ENCODE assay signal across 31 mouse cellular contexts in the genomic region with DNA sequence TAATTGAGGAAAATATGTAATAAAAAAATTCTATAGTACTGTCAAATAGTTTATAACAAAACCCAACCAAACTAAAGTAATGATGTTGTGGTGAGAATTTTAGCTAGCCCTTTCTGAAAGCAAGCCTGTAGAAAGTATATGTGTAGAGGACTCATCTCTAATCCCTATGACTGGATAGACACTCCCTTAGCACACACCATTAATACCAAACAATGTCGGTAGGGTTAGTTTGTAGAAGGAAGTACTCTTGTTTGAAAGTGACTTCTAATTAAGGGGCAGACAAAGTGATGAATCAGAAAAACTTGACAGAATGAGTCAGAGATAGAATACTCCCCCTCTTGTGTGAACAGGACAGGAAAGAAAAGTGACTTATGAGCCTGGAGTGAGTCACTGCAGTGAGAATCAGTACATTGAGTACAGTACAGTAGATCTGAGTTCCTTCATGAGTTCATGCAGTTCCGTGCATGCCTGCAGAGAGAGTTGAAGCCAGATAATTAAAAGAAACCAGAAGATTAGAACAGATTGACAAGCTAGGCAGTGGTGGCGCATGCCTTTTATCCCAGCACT.
DNase-seq lines count a peak whose midpoint lies in the region; ATAC-seq and TF ChIP-seq lines count a peak whose summit lies in the region.
"Had no signal": no experiment of that assay in that cellular context is flagged by ENCODE, and none has a peak within 500 bp of the region (broad histone marks: within the 10 kb centered on the region; RNA-seq: fewer than 3 reads in every experiment).

No protein-coding gene starts in this region.

- no peak for TF ChIP-seq CTCF in C2C12 (IDR thresholded peaks at IDR 0.05; ENCODE audit: control insufficient read depth, insufficient read depth, insufficient read length)
- no peak for TF ChIP-seq CTCF in midbrain, postnatal 0 days (IDR thresholded peaks at IDR 0.05)

- H3K4me2 ChIP-seq in myocyte (ENCODE audit: low read depth), result peak overlapping the region; percentile 18
- H3K4me2 ChIP-seq in midbrain, postnatal 0 days (ENCODE audit: low read depth, low read length, poor library complexity, severe bottlenecking), result no peak overlapping the region
- H3K4me2 ChIP-seq: forebrain, embryonic 12.5 days; heart, embryonic 12.5 days; hindbrain, embryonic 14.5 days; limb, embryonic 15.5 days; liver, embryonic 13.5 days had no signal

- no peaks in the 10 kb centered on the region for H3K4me1 ChIP-seq in midbrain, postnatal 0 days (ENCODE audit: insufficient read depth, low read length)
- H3K4me1 ChIP-seq: forebrain, embryonic 12.5 days; heart, embryonic 12.5 days; limb, embryonic 10.5 days; limb, embryonic 15.5 days; liver, embryonic 13.5 days had no signal

- no peak overlapping the region for H3K9ac ChIP-seq in midbrain, postnatal 0 days (replicated peaks; ENCODE audit: low read length, poor library complexity, severe bottlenecking)
- H3K9ac ChIP-seq: forebrain, embryonic 12.5 days; heart, embryonic 12.5 days; hindbrain, embryonic 14.5 days; limb, embryonic 15.5 days; liver, embryonic 13.5 days had no signal

- H3K79me2 ChIP-seq in C2C12 (ENCODE audit: control insufficient read depth, insufficient read depth) (no peaks in the 10 kb centered on the region), myocyte (ENCODE audit: control insufficient read depth, insufficient read depth) (no peaks in the 10 kb centered on the region)

- ATAC-seq in midbrain, postnatal 0 days (ENCODE audit: low FRiP score), result no peak
- ATAC-seq: intestine, postnatal 0 days; lung, postnatal 0 days had no signal

- 92% methylated on average over 3 of the region's 3 CpGs for WGBS in midbrain, postnatal 0 days

- no peak for TF ChIP-seq POLR2A in myocyte (IDR thresholded peaks at IDR 0.05; ENCODE audit: insufficient read length, low read depth)

- peak; percentile 5 to 44 for DNase-seq in frontal cortex, adult 2 months (ENCODE audit: extremely low spot score in 1 of 2, low spot score in 1 of 2)
- no peak for DNase-seq in frontal cortex, postnatal 10 days (ENCODE audit: low spot score in 2 of 2)
- DNase-seq in 3134 (ENCODE audit: extremely low read depth, insufficient read length, low spot score), result peak; percentile 39
- no peak for DNase-seq in thymus, postnatal 36 days
- DNase-seq in heart, postnatal 25 days (ENCODE audit: low spot score), result no peak
- no peak for DNase-seq in midbrain, postnatal 0 days (ENCODE audit: low spot score)
- DNase-seq: adrenal gland, adult 8-10 months; cerebellum, adult 11 months; cerebellum, adult 9-10 months; cerebellum, postnatal 36 days; heart, adult 2 months; kidney, adult 9 months; kidney, postnatal 25 days; liver, embryonic 13.5 days; lung, adult 18-20 months; midbrain, embryonic 14.5 days; thymus, adult 18-20 months; thymus, postnatal 4 days had no signal

- H3K27me3 ChIP-seq in C2C12 (ENCODE audit: control insufficient read depth, insufficient read depth, insufficient read length), result no peaks in the 10 kb centered on the region
- H3K27me3 ChIP-seq in myocyte (ENCODE audit: control insufficient read depth, insufficient read depth, insufficient read length), result no peaks in the 10 kb centered on the region
- H3K27me3 ChIP-seq in midbrain, postnatal 0 days (ENCODE audit: insufficient read depth, low read length), result no peaks in the 10 kb centered on the region
- H3K27me3 ChIP-seq: forebrain, embryonic 12.5 days; heart, embryonic 12.5 days; limb, embryonic 15.5 days; liver, embryonic 13.5 days had no signal

- no peak overlapping the region for H3K4me3 ChIP-seq in C2C12 (ENCODE audit: insufficient read depth, poor library complexity, severe bottlenecking)
- no peak overlapping the region for H3K4me3 ChIP-seq in myocyte
- no peak overlapping the region for H3K4me3 ChIP-seq in midbrain, postnatal 0 days (ENCODE audit: low read depth, low read length)
- H3K4me3 ChIP-seq: erythroblast, embryonic 14.5 days; forebrain, embryonic 12.5 days; heart, adult 2 months; heart, embryonic 12.5 days; left cerebral cortex, adult 2 months; limb, embryonic 10.5 days; limb, embryonic 15.5 days; liver, embryonic 13.5 days had no signal

- H3K36me3 ChIP-seq in C2C12 (ENCODE audit: control insufficient read depth, insufficient read depth) (no peaks in the 10 kb centered on the region), myocyte (ENCODE audit: control insufficient read depth, insufficient read depth) (no peaks in the 10 kb centered on the region)
- no peaks in the 10 kb centered on the region for H3K36me3 ChIP-seq in midbrain, postnatal 0 days (ENCODE audit: insufficient read depth, low read length)
- H3K36me3 ChIP-seq: forebrain, embryonic 12.5 days; G1E; heart, embryonic 12.5 days; limb, embryonic 10.5 days; limb, embryonic 15.5 days; liver, embryonic 13.5 days had no signal

- intact Hi-C loops in heart, postnatal 25 days (cut with DNase I), result no loop called here

- no peaks in the 10 kb centered on the region for H3K79me3 ChIP-seq in C2C12 (ENCODE audit: low read depth)

- no peaks in the 10 kb centered on the region for H3K9me3 ChIP-seq in midbrain, postnatal 0 days (ENCODE audit: low read length)
- H3K9me3 ChIP-seq: forebrain, embryonic 12.5 days; heart, embryonic 12.5 days; limb, embryonic 10.5 days; limb, embryonic 15.5 days; liver, embryonic 13.5 days had no signal

- H3K27ac ChIP-seq in midbrain, postnatal 0 days (ENCODE audit: low read depth, low read length), result no peak overlapping the region
- H3K27ac ChIP-seq: forebrain, embryonic 12.5 days; heart, adult 2 months; hindbrain, embryonic 14.5 days; left cerebral cortex, adult 2 months; limb, embryonic 10.5 days; limb, embryonic 15.5 days; liver, embryonic 13.5 days; macrophage had no signal

- H3ac ChIP-seq in C2C12 (ENCODE audit: control insufficient read depth, insufficient read length, low read depth), result no peak overlapping the region
- no peak overlapping the region for H3ac ChIP-seq in myocyte (ENCODE audit: control insufficient read depth, insufficient read length)

TF ChIP-seq in C2C12, 6 proteins besides CTCF, POLR2A, EP300 and RAD21:
- no peak for TF ChIP-seq CEBPB (IDR thresholded peaks at IDR 0.05; ENCODE audit: low read depth)
- peak; percentile 94 for TF ChIP-seq FOSL1 (IDR thresholded peaks at IDR 0.05; ENCODE audit: insufficient read depth, low read length, poor library complexity, severe bottlenecking)
- no peak for TF ChIP-seq MYOD1 (IDR thresholded peaks at IDR 0.05; ENCODE audit: control insufficient read depth, insufficient read length, low read depth)

TF ChIP-seq in myocyte, 11 proteins besides CTCF, POLR2A, EP300 and RAD21:
- no peak for TF ChIP-seq E2F4 (IDR thresholded peaks at IDR 0.05; ENCODE audit: insufficient read depth)
- TF ChIP-seq TCF3 (IDR thresholded peaks at IDR 0.05; ENCODE audit: insufficient read length, low read depth), result no peak
- no peak for TF ChIP-seq SRF (IDR thresholded peaks at IDR 0.05; ENCODE audit: control insufficient read depth, insufficient read length, low read depth)
- no peak for TF ChIP-seq TCF12 (IDR thresholded peaks at IDR 0.05; ENCODE audit: insufficient read depth, poor library complexity, severe bottlenecking)
- no peak for TF ChIP-seq MAX (IDR thresholded peaks at IDR 0.05; ENCODE audit: low read depth)
- TF ChIP-seq POLR2AphosphoS2 (IDR thresholded peaks at IDR 0.05; ENCODE audit: insufficient read length, low read depth), result no peak
- TF ChIP-seq REST (IDR thresholded peaks at IDR 0.05; ENCODE audit: insufficient read depth, insufficient read length), result no peak
- TF ChIP-seq USF1 (IDR thresholded peaks at IDR 0.05; ENCODE audit: low read depth), result no peak
- TF ChIP-seq MYOG (IDR thresholded peaks at IDR 0.05; ENCODE audit: control insufficient read depth in 1 of 3, insufficient read depth in 1 of 3, insufficient read length in 2 of 3, low read depth in 2 of 3), result no peak
- TF ChIP-seq CEBPB (IDR thresholded peaks at IDR 0.05; ENCODE audit: insufficient read depth, poor library complexity, severe bottlenecking), result no peak
- no peak for TF ChIP-seq MYOD1 (IDR thresholded peaks at IDR 0.05; ENCODE audit: control insufficient read depth in 1 of 3, insufficient read length in 2 of 3, low read depth in 2 of 3)

Comparison
In these comparisons a context has a peak if more than half of its experiments do, and no peak if none do; other contexts are left out.
1. DNase-seq: peak in frontal cortex, adult 2 months (2 of 2) and 3134 (single experiment); none in frontal cortex, postnatal 10 days (0 of 2), thymus, postnatal 36 days (0 of 2), heart, postnatal 25 days (single experiment) and midbrain, postnatal 0 days (single experiment).